Mouse (Mus musculus) spleen, postnatal 14 days (tissue): ENCODE data around the gene Rtel1.

Experiments
- DNase-seq, 2 experiments: peaks; one replicate each; pipeline ENCODE4 v3.0.0; 2021 to 2022; ENCODE audit warnings: low spot score in 2 of 2

Rtel1 gene

GRCm38 (mm10) chr2:181319248-181320102 lies at the start of gene Rtel1:
Gene Rtel1 (plus strand): TSS chr2:181319739.
- DNase-seq: peak; percentile 67 to 82

DNA sequence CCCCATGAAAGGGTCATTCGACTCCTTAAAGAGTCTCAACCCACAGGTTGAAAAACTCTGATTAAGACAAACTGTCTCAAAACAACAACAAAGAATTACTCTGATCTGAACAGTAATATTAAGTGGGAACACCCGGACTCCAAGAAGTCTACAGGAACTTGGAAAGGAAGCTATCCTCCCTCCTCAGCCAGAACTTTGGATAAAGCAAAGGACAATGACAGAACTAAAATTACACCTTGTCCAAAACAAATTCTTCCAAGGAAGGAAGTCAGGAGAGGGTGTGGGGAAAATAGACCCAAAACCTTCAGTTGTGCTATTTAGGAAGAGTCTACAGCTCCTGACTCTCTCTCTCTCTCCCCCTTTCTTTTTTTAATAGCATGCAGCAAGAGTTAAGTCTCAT lies 47.4 kb upstream of the Rtel1 start:
- DNase-seq: no peak

DNA sequence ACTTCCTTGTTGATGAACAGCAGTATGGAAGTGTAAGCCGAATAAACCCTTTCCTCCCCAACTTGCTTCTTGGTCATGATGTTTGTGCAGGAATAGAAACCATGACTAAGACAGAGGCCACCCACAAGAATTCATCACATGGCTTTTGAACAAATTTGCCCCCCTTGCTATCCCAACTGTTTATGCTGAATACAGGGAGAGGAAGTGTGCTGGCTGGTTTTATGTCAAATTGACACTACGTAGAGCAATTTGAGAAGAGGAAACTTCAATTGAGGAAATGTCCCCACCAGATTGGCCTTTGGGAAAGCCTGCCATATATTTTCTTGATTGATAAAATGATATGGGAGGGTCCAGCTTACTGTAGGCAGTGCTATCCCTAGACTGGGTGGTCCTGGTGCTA lies 45.7 kb upstream of the Rtel1 start:
- no peak for DNase-seq

DNA sequence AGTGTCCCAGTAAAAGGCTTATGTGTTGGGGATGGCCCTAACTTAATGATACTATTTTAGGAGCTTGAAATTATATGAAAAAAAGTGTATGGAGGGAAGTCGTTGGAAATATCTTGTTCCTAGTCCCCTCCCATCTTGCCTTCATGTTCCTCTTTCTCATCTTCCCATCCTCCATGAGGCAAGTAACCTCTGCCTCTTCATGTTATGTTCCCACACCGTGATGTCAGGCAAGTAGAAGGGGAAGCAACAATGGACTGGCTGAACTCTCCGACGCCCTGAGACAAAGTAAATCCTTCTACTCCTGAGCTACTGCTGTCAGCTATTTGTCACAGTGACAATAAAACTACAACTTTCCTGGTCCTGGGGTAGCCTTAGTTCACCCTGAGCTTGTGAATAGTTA lies 44.9 kb upstream of the Rtel1 start:
- DNase-seq: no peak

GRCm38 (mm10) chr2:181276766-181277165 lies 42.8 kb upstream of the Rtel1 start:
- DNase-seq: no peak

- no peak for DNase-seq
These were observed 41.7 kb upstream of the Rtel1 start for GRCm38 (mm10) chr2:181277866-181278265.

GRCm38 (mm10) chr2:181279968-181280367 lies 39.6 kb upstream of the Rtel1 start:
- DNase-seq: no peak

DNA sequence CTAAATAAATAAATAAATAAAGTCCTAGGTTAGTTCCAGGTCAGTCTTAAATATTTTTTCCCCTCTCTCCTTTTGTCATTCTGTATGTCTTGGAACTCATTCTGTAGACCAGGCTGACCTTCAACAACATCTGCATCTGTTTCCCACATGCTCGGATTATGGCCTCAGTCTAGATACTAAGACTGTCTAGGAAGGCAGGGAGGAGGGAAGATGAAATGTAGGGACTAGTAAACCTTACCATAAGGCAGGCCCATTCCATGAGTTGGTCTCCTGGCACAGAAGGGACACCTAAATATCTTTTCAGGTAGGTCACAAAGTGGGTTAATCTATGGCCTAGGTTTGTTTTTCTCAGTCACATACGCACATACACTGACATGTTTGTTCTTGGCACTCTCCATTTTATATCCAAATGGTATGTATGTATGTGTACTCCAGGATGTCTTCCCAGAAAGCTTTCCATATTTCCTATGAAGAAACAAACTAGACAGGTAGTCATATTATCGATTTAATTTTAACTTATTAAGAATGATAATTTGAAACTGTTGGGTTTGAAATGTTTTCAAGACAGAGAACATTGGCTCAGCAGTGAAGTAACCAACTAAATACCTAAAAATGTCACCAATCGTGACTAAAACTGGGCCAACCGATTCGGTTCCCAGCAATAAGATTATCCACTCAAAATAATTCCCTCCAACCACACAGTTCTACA lies 32.8 kb upstream of the Rtel1 start:
- no peak for DNase-seq

DNA sequence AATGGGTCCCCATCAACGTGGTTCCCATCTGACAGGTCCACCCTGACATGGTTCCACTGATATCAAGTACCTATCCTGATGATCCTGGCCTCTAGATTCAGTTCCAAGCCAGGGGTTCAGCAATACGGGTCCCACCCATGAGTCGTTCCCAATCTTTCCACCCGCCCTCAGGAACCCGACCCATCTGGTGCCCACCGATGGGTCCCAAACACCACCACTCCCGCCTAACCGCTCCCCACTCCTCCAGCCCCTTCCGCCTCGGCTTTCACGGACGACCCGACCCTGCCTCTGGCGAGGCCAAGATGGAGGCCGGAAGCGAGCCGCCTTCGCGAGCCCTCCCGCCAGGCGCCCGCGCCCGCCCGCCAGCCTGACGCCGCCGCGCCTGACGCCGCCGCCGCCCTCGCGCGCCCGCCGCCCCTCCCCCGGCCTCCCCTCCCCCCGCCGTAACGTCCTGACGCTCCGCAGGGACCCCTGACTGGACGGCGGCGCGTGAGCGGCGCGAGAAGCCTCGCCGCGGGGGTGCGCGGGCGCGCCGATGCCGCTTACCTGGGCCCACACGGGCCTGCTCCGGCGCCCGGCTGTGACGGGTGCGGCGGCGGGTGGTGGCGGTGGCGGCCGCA lies 32.1 kb upstream of the Rtel1 start:
- peak; percentile 65 to 76 for DNase-seq

DNA sequence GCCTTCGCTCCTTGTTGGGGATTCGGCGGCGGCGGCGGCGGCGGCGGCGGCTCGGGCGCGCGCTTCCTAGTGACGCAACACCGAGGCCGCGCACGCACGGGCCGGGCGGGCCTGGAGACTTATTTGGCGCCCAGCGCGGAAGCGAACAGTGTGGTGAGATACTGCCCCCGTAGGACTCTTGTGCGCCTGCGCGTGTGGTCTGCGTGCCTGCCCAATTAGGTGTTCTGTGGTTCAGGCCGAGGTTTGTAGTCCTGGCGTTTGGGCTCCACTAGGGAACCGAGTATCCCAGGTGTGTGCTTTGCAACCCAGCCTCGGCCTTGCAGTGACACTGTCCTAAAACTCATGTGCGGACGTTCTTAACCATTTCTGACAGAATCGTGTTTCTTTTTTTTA lies 31.6 kb upstream of the Rtel1 start, which contains the start of gene Gmeb2:
Gmeb2 (minus strand) TSS at position 78 of the 393 bp plus-strand sequence.
- peak; percentile 84 to 87 for DNase-seq

GRCm38 (mm10) chr2:181288691-181289090 lies 30.8 kb upstream of the Rtel1 start:
- DNase-seq: no peak

- DNase-seq: no peak
These were observed 28.6 kb upstream of the Rtel1 start for GRCm38 (mm10) chr2:181290937-181291336.

GRCm38 (mm10) chr2:181302041-181302440 lies 17.5 kb upstream of the Rtel1 start:
- DNase-seq: no peak

GRCm38 (mm10) chr2:181304944-181305343 lies 14.6 kb upstream of the Rtel1 start:
- DNase-seq: no peak

DNA sequence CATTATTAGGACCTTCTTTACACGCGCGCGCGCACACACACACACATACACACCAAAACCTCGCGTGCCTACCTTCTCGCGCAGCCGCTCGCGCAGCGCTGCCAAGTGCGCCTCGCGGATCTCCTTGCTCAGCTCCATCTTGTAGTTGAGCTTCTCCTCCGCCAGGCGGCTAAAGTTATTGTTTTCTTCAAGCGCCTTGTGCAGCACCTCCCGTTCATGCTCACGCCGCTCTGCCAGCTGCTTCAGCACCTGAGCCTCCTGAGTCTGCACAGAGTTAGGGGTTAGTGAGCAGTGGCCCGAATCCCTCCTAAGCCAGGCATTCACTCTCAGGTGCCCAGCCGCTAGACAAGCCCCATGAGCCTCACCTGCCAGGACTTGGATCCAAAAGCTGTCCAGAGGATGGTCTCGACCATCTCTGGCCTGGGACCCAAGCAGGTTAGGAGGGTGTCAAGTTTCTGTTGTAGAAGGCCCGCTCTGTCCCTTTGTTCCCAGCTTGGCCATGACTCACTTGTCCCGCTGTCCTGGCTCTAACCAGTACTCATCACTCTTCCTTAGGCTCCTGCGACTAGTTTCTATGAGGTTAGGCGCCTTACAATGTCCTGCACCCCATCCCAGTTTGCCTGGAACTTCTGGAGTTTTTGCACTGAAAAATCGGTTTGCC lies 12.3 kb upstream of the Rtel1 start:
- DNase-seq: peak in 1 of 2 experiments; percentile 37

DNA sequence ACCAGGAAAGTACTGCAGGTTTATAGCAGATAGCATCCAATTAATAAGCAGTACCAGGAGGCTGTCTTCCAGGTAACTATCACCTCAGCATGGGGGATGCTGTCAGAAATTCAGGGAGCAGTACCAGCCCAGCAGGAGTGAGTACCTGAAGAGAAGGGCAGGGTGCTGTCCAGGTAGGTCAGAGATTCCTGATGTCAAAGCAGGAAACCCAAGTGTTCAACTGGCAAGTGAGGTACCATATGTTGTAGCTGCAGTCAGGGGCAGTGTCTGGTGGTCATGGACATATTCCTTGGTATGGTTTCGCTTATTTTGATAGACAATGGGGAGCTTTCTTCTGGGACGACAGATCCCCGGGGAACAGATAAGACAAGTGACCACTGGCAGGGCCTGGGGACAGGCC lies 7.1 kb upstream of the Rtel1 start:
- no peak for DNase-seq

DNA sequence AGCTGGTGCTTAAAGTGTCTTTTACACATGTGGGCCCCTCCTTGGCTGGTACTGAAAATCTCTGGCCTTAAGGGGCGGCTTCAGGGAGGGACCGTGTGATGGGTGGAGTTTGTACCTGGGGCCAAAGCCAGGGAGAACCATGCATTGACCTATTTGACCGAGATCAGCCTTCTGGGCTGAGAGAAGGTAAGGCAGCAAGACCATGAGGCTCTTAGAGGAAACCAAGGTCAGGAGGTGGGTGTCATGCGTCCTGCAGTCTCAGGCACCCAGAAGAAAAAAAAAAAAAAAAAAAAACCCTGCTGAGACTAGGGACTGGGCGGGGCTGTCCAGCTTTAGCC lies 6.6 kb upstream of the Rtel1 start:
- no peak for DNase-seq

GRCm38 (mm10) chr2:181313344-181314079 lies 6.0 kb upstream of the Rtel1 start:
- no peak for DNase-seq

DNA sequence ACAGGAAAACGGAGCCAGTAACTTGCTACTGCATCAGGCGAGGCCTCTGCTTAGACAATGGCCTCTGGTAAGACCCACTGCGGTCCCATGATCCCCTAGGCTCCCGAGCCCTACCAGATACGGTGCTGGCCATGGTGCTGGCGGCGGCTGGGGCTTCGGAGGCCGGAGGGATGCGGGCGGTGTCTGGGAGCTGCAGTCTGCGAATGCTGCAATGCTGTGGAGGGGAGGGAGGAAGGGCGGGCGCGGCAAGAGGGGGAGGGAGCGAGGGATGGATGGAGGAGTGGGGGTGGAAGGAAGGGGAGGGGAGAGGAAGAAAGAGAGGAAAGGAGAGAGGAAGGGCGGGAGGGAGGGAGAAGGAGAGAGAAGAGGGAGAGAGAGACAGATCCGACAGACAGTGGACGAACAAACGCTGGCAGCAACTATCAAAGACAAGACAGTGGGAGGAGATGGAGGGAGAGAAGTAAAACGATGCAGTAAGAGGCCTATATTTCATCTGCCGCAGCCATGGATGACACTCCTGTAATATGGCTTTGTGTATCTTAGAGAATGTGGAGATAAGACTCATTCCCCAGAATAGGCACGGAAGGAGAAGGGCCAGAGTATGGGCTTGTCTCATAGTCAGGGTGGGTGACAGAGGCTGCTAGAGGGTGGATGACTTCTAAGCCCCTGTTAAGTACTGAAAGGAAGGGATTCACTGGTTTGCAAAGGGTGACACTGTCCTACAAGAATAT lies 5.3 kb upstream of the Rtel1 start, which contains the start of gene Stmn3:
Stmn3 (minus strand) TSS at position 421 of the 731 bp plus-strand sequence.
- peak in 1 of 2 experiments; percentile 16 for DNase-seq

GRCm38 (mm10) chr2:181320103-181320499 lies 562 bp downstream of the Rtel1 start:
- no peak for DNase-seq

DNA sequence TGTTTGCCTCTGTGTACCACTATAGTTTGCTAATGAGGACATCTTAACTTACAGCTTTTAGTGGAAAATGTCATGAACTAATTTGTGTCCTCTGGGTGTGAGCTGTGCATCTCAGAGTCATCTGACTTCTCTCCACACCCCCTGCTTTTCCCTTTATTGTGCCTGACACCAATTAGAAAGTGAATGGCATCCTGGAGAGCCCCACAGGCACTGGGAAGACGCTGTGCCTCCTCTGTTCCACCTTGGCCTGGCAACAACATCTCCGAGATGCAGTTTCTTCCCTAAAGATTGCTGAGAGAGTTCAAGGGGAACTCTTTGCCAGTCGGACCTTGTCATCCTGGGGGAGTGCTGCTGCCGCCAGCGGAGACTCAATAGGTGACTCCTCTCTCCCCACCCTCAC lies 2.6 kb downstream of the Rtel1 start:
- DNase-seq: no peak
